Mouse (Mus musculus): ENCODE data around the gene Mpc1. TPM values are rescaled to one million over a fixed set of nuclear protein-coding genes. Genes with fewer than 3 reads are reported as not detected.

Mpc1 gene
- total and polyA plus RNA-seq, 3 experiments = 17.5 to 89.6 (median 59.4) TPM

DNA sequence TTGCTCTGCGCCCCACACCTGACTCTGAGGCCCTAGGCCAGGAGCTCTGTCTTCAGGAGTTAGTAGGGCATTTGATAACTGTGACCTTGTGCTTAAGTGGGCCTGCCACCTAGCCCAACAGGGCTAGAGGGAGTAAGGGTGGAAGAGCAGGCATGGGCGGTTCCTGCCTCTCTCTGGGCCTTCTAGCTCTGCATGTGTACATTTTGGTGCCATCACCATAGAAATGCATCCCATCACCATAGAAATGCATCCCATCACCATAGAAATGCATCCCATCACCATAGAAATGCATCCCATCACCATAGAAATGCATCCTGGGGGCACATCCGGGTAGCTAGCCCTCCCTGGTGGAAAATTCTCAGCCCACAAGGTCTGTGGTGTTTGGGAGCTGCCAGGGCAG lies 43.1 kb upstream of the Mpc1 start:
- Histone ChIP-seq H3K9me3 (replicated peaks) (no peaks in the 10 kb centered on the region), H3K4me3 (ENCODE audit: low read depth, low read length) (no peak overlapping the region), H3K36me3 (replicated peaks) (no peaks in the 10 kb centered on the region), H3K4me1 (ENCODE audit: insufficient read depth, low read depth, low read length) (no peaks in the 10 kb centered on the region), H3K27me3 (ENCODE audit: insufficient read depth, low read length) (peaks cover 11% of the 10 kb centered on the region)
- no peak for ATAC-seq (ENCODE audit: extremely low read depth, insufficient number of reproducible peaks, low FRiP score, poor library complexity, severe bottlenecking)
- DNase-seq (ENCODE audit: low spot score) = no peak
- no peak for TF ChIP-seq GATA2 (IDR thresholded peaks at IDR 0.05; ENCODE audit: borderline replicate concordance, low read depth, low read length)
- TF ChIP-seq CTCF (IDR thresholded peaks at IDR 0.05; ENCODE audit: low read depth, low read length) = no peak
- no peak for TF ChIP-seq POLR2AphosphoS5 (IDR thresholded peaks at IDR 0.05; ENCODE audit: insufficient replicate concordance, low read depth, low read length)
- TF ChIP-seq GATA1 (IDR thresholded peaks at IDR 0.05; ENCODE audit: borderline replicate concordance, low read length) = no peak
- no peak for TF ChIP-seq TAL1 (conservative IDR thresholded peaks at IDR 0.05; ENCODE audit: low read depth, low read length)

DNA sequence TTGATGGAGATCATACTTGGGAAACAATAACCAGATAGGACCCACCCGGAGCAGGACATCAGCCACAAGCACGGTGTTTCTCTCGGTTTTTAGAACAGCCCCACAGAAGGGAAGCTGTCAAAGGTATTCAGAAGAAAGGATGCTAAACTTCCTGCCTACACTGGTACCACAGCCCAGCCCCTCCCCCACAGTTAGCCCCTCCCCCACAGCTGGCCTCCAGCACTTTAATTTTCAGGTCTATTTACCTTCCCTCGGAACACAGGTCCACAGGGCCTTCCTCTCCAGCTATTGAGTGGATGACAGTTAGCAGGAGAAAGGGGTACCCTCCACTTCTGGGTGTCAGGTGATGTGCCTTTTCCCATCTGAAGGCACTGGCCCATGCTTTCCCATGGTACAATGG lies 42.2 kb upstream of the Mpc1 start:
- no peak for ATAC-seq (ENCODE audit: extremely low read depth, insufficient number of reproducible peaks, low FRiP score, poor library complexity, severe bottlenecking)
- TF ChIP-seq POLR2AphosphoS5 (IDR thresholded peaks at IDR 0.05; ENCODE audit: insufficient replicate concordance, low read depth, low read length) (no peak), CTCF (IDR thresholded peaks at IDR 0.05; ENCODE audit: low read depth, low read length) (no peak), TAL1 (conservative IDR thresholded peaks at IDR 0.05; ENCODE audit: low read depth, low read length) (no peak), GATA2 (IDR thresholded peaks at IDR 0.05; ENCODE audit: borderline replicate concordance, low read depth, low read length) (no peak), GATA1 (IDR thresholded peaks at IDR 0.05; ENCODE audit: borderline replicate concordance, low read length) (no peak)
- Histone ChIP-seq H3K4me1 (ENCODE audit: insufficient read depth, low read depth, low read length) (no peaks in the 10 kb centered on the region), H3K9me3 (replicated peaks) (no peaks in the 10 kb centered on the region), H3K4me3 (ENCODE audit: low read depth, low read length) (no peak overlapping the region), H3K36me3 (replicated peaks) (no peaks in the 10 kb centered on the region), H3K27me3 (ENCODE audit: insufficient read depth, low read length) (peaks cover 7% of the 10 kb centered on the region)
- no peak for DNase-seq (ENCODE audit: low spot score)

DNA sequence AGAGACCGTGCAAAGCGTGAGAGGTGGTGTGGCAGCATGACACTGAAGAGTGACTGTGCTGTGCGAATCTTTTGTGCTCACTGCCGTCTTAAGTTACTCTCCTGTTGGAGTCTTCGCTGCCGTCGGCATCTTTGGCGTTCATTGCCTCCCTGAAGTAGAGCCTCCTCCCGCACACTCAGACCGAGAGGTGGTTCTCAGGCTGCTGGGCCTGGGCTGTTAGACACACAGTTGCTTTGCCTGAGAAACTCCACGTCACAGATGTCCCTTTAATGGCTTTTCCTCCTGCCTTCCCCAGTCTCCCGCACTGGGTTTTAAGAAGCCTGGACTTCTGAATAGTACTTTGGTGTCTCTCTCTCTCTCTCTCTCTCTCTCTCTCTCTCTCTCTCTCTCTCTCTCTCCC lies 41.1 kb upstream of the Mpc1 start:
- Histone ChIP-seq H3K4me3 (ENCODE audit: low read depth, low read length) (no peak overlapping the region), H3K4me1 (ENCODE audit: insufficient read depth, low read depth, low read length) (no peaks in the 10 kb centered on the region), H3K9me3 (replicated peaks) (no peaks in the 10 kb centered on the region), H3K36me3 (replicated peaks) (no peaks in the 10 kb centered on the region), H3K27me3 (ENCODE audit: insufficient read depth, low read length) (peaks cover 5% of the 10 kb centered on the region)
- TF ChIP-seq GATA2 (IDR thresholded peaks at IDR 0.05; ENCODE audit: borderline replicate concordance, low read depth, low read length) = no peak
- TF ChIP-seq GATA1 (IDR thresholded peaks at IDR 0.05; ENCODE audit: borderline replicate concordance, low read length) = no peak
- no peak for TF ChIP-seq CTCF (IDR thresholded peaks at IDR 0.05; ENCODE audit: low read depth, low read length)
- TF ChIP-seq TAL1 (conservative IDR thresholded peaks at IDR 0.05; ENCODE audit: low read depth, low read length) = no peak
- ATAC-seq (ENCODE audit: extremely low read depth, insufficient number of reproducible peaks, low FRiP score, poor library complexity, severe bottlenecking) (no peak), DNase-seq (ENCODE audit: low spot score) (no peak)

DNA sequence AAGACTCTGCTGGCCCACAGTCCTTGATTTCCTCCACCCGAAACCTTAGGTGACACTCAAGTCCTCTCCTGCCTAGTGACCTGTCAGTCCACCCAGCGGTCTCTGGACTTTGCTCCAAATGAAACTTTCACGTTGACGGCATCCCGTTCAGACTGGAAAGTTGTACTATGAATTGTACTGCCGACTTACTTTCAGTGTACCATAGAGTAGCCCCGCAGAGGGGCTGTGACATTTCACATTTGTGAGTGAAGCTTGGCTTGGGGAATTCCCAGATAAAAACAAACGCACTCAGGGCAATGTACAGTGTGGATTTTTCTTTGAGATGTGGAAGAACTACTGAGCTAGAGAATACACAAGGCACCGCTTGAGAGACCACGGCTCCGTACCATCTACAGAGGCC lies 40.5 kb upstream of the Mpc1 start:
- ATAC-seq (ENCODE audit: extremely low read depth, insufficient number of reproducible peaks, low FRiP score, poor library complexity, severe bottlenecking) (no peak), DNase-seq (ENCODE audit: low spot score) (no peak)
- H3K27me3 ChIP-seq (ENCODE audit: insufficient read depth, low read length) = peaks cover 5% of the 10 kb centered on the region
- H3K36me3 ChIP-seq (replicated peaks) = no peaks in the 10 kb centered on the region
- H3K4me3 ChIP-seq (ENCODE audit: low read depth, low read length) = no peak overlapping the region
- no peaks in the 10 kb centered on the region for H3K9me3 ChIP-seq (replicated peaks)
- H3K4me1 ChIP-seq (ENCODE audit: insufficient read depth, low read depth, low read length) = no peaks in the 10 kb centered on the region
- TF ChIP-seq GATA1 (IDR thresholded peaks at IDR 0.05; ENCODE audit: borderline replicate concordance, low read length) (no peak), GATA2 (IDR thresholded peaks at IDR 0.05; ENCODE audit: borderline replicate concordance, low read depth, low read length) (no peak), CTCF (IDR thresholded peaks at IDR 0.05; ENCODE audit: low read depth, low read length) (no peak), TAL1 (conservative IDR thresholded peaks at IDR 0.05; ENCODE audit: low read depth, low read length) (no peak), POLR2AphosphoS5 (IDR thresholded peaks at IDR 0.05; ENCODE audit: insufficient replicate concordance, low read depth, low read length) (no peak)

DNA sequence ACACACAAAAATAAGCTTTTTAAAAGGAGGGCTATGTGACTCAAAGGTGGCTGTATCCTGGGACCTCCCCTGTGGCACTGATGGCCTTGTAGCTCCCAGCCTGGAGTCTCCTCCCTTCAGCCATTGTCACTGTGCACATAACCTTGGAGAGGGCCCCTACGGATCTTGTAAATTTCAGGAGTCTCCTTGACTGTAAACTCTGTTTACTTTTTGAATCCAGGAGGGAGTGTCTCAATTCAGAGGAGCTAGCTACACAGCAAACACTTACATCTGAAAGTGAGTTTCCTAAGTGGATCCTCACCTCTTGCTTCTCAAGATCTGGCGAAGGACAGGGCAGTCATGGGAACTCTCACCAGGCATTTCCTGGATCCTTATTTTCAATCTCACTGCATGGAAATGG lies 38.6 kb upstream of the Mpc1 start:
- Histone ChIP-seq H3K36me3 (replicated peaks) (no peaks in the 10 kb centered on the region), H3K4me3 (ENCODE audit: low read depth, low read length) (no peak overlapping the region), H3K9me3 (replicated peaks) (no peaks in the 10 kb centered on the region), H3K4me1 (ENCODE audit: insufficient read depth, low read depth, low read length) (no peaks in the 10 kb centered on the region), H3K27me3 (ENCODE audit: insufficient read depth, low read length) (peaks cover 6% of the 10 kb centered on the region)
- DNase-seq (ENCODE audit: low spot score) (no peak), ATAC-seq (ENCODE audit: extremely low read depth, insufficient number of reproducible peaks, low FRiP score, poor library complexity, severe bottlenecking) (no peak)
- TF ChIP-seq GATA2 (IDR thresholded peaks at IDR 0.05; ENCODE audit: borderline replicate concordance, low read depth, low read length) (no peak), TAL1 (conservative IDR thresholded peaks at IDR 0.05; ENCODE audit: low read depth, low read length) (no peak), GATA1 (IDR thresholded peaks at IDR 0.05; ENCODE audit: borderline replicate concordance, low read length) (no peak), POLR2AphosphoS5 (IDR thresholded peaks at IDR 0.05; ENCODE audit: insufficient replicate concordance, low read depth, low read length) (no peak), CTCF (IDR thresholded peaks at IDR 0.05; ENCODE audit: low read depth, low read length) (no peak)

GRCm38 (mm10) chr17:8246102-8246754 lies 36.5 kb upstream of the Mpc1 start:
- H3K9me3 ChIP-seq (replicated peaks) = no peaks in the 10 kb centered on the region
- no peak for ATAC-seq (ENCODE audit: extremely low read depth, insufficient number of reproducible peaks, low FRiP score, poor library complexity, severe bottlenecking)

More at GRCm38 (mm10) chr17:8246102-8246754, 36.5 kb upstream of the Mpc1 start:
- no peak for DNase-seq (ENCODE audit: low spot score)
- Histone ChIP-seq H3K4me3 (ENCODE audit: low read depth, low read length) (no peak overlapping the region), H3K4me1 (ENCODE audit: insufficient read depth, low read depth, low read length) (no peaks in the 10 kb centered on the region), H3K27me3 (ENCODE audit: insufficient read depth, low read length) (peaks cover 8% of the 10 kb centered on the region), H3K36me3 (replicated peaks) (no peaks in the 10 kb centered on the region)
- TF ChIP-seq POLR2AphosphoS5 (IDR thresholded peaks at IDR 0.05; ENCODE audit: insufficient replicate concordance, low read depth, low read length) = no peak
- no peak for TF ChIP-seq TAL1 (conservative IDR thresholded peaks at IDR 0.05; ENCODE audit: low read depth, low read length)
- no peak for TF ChIP-seq GATA2 (IDR thresholded peaks at IDR 0.05; ENCODE audit: borderline replicate concordance, low read depth, low read length)
- no peak for TF ChIP-seq GATA1 (IDR thresholded peaks at IDR 0.05; ENCODE audit: borderline replicate concordance, low read length)
- no peak for TF ChIP-seq CTCF (IDR thresholded peaks at IDR 0.05; ENCODE audit: low read depth, low read length)
